Mouse (Mus musculus): ENCODE data around the gene Jun.

DNA sequence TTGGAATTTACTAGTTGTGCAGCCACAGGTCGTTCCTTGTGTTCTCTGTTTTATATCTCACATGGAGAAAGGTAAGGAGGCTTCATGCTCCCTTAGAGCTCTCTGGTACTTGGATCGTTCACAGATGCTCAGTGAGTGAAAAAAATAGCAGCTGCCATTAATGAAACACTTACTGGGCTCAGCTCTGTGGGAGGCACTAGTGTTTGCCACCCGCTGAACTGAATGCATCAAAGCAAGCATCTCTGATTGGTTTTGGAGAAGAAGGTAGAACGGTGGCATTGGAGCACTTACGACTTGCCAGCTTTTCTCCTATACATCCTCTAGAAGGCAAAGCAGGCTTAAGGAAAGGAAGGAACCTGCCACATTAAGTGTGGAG is 46.7 kb upstream of the Jun start:
- no peak for TF ChIP-seq GATA1 (IDR thresholded peaks at IDR 0.05; ENCODE audit: low read length)
- no peak for TF ChIP-seq TAL1 (IDR thresholded peaks at IDR 0.05; ENCODE audit: low read length)
